Mouse (Mus musculus) heart, adult 18-20 months (tissue): ENCODE data around the gene Tmem176b. TPM values are rescaled to one million over a fixed set of nuclear protein-coding genes. Genes with fewer than 3 reads are reported as not detected.
"Not testable (repeated sequence)": the region's sequence is repeated elsewhere in the genome, so short reads cannot be mapped to it uniquely, and the experiment has no call there.

ENCODE experiments used
- DNase-seq, 2 experiments: peaks; one replicate each; pipeline ENCODE4 v3.0.0; 2021 to 2022; ENCODE audit warnings: mixed read lengths in 1 of 2
- total RNA-seq, 2 experiments: library from RNA; stranded (reverse); gene quantifications; 2 replicates each; pipeline ENCODE4 v1.2.3; 2021

Gene Tmem176b
- total RNA-seq, 2 experiments from 2014 or later, result 39.3 to 54.1 TPM

DNA sequence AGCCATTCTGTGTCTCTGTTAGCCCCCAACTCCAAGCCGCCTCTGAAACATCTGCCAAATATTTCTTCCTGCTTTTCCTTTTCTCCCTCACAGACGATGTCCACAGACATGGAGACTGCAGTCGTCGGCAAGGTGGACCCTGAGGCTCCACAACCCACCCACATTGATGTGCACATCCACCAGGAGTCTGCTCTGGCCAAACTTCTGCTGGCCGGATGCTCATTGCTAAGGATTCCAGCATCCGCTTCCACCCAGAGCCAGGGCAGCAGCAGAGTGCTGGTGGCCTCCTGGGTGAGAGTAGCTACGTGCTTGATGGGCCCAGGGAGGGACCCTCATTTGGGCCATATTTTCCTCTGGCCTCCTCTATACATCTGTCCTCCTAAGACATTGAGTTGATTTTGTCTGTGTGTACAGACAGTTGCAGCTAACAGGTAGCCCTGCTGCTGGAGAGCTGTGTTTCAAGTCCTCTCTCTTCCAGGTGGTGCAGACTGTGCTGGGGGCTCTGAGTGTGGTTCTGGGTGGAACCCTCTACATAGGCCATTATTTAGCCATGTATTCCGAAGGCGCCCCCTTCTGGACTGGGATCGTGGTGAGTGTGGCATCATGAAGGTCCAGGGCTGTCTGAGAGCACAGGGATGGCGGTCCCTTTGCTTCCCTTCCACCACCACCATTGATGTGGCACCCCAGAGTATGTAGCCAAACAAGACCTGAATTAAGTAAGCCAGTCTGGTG is 981 bp upstream of the Tmem176b start:
- peak; percentile 48 to 67 for DNase-seq

DNA sequence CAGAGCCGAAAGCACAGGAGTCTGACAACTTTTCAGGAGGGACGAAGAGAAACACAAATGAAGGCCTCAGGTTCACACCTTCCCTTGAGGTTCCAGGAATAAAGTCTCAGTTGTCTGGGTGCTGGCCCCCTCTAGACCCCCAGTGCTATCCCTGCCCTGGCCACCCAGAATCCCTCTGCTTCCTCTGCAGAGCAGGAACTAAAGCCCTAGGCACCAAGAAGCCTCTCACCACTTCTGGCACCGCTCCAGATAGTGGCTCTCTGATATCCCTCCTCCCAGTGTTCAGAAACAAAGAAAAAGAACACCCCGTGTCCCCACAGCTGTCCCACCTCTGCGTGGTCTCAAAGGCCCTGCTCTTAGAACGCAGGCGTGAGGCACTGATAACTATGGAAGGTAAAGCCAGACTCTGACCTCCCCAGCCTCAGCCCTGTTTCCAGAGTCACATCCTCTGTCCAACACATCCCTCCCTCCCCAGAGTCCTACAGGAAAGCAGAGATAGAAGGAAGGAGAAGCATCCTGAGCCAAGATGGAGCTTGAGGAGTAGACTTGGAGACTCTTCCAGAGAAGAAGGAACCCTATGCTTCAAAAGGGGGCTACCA is 826 bp downstream of the Tmem176b start, which contains the start of gene Tmem176a:
Tmem176a (plus strand) TSS at position 549 of the 599 bp plus-strand sequence.
- DNase-seq, result peak; percentile 58 to 65

DNA sequence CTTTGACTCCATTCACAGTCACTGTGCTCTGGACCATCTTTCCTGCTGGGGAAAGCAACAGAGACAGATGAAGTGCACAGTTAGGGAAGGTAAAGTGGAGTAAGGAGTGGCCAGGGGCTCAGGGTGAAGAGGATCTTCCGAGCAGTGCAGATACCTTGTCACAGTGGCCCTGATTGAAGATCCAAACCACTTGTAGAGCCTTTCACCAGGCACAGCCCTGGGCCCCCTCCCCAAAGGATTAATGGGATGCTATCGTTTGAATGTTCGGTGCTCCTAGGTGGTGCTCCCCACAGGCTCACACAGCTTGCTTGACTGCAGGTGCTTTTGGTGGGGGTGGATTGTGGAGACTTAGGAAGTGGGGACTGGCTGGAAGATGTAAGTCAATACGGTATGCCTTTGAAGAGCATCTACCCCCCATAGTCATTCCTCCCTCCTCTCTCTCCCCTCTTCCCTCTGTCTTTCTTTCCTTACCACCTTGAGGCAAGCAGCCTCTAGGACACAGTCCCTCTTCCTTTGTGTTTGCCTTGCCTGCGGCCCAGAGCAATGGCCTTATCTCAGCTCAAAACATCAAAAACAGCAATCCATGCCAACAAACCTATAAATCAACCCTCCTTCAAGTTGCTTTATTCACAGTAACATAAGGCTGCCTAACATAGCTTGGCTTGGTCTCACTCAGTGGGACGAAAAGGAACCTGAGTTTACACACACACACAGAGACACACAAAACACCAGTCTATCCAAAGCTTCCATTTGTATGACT is 2.8 kb downstream of the Tmem176b start:
- DNase-seq, result no peak

GRCm38 (mm10) chr6:48837516-48837915 is 3.8 kb downstream of the Tmem176b start:
- no peak for DNase-seq

DNA sequence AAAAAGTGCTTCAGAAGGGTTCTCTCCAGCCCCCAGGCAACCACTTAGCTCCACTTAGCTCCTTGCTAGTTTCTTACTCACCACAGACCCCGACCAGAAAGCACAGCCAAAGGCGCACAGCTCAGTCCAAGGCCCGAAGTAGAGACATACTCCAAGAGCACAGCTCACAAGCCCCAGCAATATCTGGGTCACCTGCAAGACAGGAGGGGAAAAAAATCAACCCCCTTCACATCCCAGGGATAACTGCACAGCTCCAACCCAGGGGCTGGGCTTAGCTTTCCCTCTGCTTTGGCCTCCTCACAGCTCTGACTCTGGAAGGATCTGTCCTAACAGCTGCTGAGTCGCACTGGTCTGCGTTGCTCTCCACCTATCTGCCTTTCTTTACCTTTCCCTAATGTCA is 5.2 kb downstream of the Tmem176b start:
- DNase-seq, result no peak

GRCm38 (mm10) chr6:48835241-48835640 is 6.1 kb downstream of the Tmem176b start:
- no peak for DNase-seq

- DNase-seq, result no peak
Observed at GRCm38 (mm10) chr6:48833515-48833914, 7.8 kb downstream of the Tmem176b start.

GRCm38 (mm10) chr6:48832426-48832825 is 8.9 kb downstream of the Tmem176b start:
- DNase-seq, result no peak

DNA sequence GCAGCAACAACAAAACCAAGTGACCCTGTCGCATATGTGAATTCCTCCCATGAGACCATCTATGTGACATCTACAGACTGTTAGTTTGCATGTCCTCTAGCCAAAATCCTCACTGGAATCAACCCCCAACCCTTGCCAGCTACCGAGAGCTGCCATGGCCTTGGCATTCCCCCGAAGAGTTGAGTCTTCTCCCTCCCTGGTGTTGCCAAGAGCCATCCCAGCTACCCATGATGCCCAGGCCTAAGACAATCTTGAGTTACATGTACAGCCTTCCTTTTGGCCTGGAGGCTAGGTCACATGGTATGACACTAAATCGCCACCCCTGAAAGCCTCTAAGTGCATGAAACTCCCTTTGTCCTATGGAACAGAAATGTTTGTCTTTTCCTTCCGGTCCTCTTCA is 10.2 kb downstream of the Tmem176b start:
- DNase-seq, result no peak

DNA sequence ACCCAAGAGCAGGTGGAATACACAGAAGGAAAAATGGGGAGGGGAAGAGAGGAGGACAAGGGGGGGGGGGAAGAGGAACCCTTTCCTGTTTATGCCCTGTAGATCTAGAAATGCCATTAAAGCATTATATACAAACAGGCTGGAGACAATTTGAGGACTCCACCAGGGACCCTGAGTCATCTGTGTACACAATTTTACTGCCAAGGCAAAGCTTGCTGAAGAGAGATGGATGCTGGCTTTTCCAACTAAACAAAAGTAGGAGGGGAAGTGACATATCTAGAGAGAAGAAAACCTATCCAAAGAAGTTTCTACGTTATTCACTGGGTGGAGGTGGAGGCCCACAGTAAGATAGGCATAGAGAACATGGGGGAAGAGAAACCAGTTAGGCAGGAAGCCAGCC is 11.1 kb downstream of the Tmem176b start:
- peak in 1 of 2 experiments; percentile 25 for DNase-seq

DNA sequence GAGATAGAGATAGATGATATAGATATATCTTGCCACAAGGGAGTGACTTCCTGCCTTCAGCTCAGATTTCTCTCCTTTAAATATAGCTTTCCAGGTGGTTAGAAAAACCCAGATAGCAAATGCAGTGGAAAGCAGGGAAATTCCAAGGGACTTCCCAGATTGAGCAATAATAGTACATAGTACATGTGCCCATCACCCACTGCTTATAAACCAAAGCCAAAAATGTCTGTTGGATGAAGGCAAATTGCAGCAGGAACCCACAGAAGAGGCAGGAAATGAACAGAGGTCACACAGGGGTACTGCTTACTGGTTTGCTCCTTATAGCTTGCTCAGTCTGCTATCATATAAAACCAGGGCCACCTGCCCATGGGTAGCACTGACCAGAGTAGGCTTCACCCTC is 11.6 kb downstream of the Tmem176b start:
- peak in 1 of 2 experiments; percentile 37 for DNase-seq

DNA sequence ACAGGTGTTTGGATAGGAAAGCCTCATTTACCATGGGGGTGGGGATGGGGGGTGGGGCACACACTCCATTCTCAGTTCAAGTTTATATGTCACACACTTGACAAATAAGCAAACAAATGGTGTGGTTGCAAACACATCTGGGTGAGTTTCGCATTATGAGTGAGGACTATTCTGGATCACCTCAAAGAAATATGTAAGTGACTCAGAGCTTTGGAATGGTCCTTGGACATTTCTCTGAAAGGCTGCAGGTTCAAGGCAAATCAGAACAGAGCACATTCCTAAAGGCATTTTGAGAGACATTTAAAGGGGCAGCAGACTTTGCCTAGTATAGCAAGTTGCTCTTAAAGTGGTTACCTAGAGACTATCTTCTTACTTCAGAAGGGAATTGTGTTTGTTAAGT is 12.3 kb downstream of the Tmem176b start:
- no peak for DNase-seq

- peak in 1 of 2 experiments; percentile 28 for DNase-seq
Observed at GRCm38 (mm10) chr6:48825016-48825415, 16.3 kb downstream of the Tmem176b start.

- DNase-seq, result not testable (repeated sequence)
Observed at GRCm38 (mm10) chr6:48821991-48822785, 19.1 kb downstream of the Tmem176b start.

DNA sequence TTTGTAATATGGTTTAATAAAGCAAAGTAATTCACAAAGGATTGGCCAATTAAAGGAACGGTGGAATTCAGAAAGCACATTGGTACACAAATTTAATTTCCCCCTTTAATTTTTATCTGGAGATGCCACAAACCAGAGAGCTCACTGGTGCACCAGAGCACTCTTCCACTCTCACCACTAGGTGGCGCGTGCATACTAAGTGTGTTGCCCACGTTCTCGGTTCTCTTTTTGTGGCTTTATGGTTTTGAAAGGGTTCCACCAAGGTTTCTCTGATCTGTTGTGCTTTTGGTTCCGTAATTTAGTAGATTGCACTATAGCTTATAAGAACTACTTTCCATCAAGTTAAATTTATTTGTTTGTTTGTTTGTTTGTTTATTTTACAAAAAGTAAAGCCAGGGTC is 23.5 kb downstream of the Tmem176b start:
- peak; percentile 77 to 83 for DNase-seq

DNA sequence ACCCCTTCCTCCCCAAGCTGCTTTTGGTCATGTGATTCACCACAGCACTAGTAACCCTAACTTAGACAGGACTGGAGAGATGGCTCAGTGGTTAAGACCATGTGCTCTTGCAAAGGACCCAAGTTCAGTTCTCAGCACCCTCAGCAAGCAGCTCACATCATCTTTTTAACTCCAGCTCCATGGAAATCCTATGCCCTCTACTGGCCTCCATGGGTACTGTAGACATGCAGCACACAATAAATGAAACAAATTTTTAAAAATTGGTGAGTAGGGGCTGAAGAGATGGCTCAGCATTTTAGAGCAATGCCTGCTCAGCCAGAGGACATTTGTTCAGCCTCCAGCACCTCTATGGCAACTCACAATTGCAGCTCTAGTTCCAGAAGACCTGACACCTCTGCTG is 26.3 kb downstream of the Tmem176b start:
- DNase-seq, result no peak

DNA sequence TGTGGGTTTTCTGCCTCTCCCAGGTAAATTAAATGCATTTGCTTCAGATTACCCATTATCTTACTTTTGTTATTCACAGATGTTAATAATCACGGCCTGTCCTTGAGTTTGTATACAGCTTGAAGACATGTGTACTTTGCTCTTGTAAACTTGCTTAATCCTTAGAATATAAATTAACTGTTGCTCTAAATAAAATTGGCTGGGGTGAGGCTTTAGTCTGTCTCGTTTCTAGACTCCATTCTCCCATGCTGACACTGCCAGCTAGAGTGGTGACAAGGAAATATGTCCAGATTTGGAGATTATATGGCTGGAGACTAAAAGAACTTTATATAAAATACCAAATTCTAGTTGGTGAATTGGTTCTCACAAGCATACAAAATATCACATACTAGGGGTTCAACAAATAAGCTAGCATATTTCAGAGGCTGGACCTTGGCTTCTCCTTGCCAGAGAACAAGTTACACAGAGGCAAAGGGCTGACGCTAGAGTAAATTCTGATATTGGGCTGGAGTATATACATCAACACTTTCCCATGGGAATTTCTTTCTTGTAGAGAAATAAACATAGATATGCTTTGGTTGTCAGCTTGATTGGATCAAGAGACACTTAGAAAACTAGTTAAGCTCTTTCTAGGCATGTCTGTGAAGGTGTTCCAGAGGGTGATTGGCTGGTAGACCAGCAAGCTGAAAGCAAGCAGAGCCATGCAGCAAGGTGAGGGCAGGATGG is 31.6 kb downstream of the Tmem176b start:
- no peak for DNase-seq

GRCm38 (mm10) chr6:48806746-48807145 is 34.5 kb downstream of the Tmem176b start:
- DNase-seq, result no peak

DNA sequence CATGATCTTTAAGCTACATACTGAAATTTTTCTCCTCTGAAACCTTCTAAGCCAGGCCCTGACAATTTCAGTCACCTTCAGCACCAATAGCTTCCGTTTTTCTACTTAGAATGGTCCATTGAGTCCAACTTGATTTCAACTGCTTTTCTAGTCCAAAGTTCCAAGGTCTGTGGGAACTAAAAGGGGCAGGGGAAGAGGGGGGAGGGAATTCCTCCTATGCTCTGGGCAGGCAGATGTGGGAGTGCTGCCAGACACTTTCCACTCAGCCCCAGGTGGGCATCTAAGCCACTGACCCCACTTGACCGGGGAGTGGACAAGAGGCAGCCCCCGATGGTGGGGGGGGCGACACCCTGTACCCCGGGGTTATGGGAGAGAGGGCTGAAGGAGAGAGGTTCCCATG is 37.0 kb downstream of the Tmem176b start:
- no peak for DNase-seq

DNA sequence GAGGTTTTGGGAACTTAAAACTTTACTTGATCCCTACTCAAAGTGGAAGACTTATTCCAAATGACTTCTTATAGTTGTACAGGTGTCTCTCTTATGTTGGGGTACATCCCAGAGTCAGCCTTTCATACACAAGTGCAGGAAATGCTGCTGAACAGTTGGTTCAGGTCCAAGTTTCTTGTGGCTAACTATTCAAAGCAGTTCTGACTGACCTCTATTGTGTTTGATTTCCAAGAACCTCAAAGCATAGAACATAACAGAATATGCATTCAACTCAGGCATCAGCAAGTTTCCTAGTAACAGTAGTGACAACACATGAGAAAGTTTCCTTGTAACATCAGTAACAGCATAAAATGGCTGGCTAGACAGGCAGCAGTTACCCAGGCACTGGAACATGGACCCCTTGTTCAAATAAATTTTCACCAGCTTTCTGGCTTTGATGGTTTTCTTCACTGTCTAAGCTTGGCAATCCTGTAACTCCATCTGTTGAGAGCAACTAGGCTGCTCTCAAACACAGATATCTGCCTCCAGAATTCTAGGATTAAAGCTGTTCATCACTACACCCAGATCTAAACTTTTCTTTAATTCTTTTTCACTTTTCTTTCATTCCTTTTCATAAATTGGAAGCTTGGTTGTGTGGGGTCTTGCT is 37.8 kb downstream of the Tmem176b start:
- no peak for DNase-seq

DNA sequence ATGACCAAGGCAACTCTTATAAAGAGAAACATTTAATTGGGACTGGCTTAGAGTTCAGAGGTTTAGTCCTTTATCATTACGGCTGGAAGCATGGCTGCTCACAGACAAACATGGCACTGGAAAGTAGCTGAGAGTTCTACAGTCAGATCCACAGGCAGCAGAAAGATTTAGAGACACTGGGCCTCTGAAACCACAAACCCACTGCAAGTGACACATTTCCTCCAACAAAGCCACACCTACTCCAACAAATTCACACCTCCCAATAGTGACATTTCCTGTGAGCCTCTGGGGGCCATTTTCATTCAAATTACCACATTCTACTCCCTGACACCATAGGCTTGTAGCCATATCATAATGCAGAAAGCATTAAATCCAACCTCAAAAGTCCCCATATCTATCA is 39.4 kb downstream of the Tmem176b start:
- no peak for DNase-seq
